Mouse (Mus musculus) thymus, adult 2 months (tissue): ENCODE results near the gene Arhgef40. TPM values are rescaled to one million over a fixed set of nuclear protein-coding genes. Genes with fewer than 3 reads are reported as not detected.
A peak's percentile ranks its signal among the peaks of the same experiment; 100 is the strongest.

Source experiments
- DNase-seq: peaks from one replicate; pipeline ENCODE4 v3.0.0; 2021
- H3K27ac ChIP-seq: fragments of 200-500 bp; 2 replicates; pipeline ENCODE4 v1.5.1; 2012; ENCODE audit warnings: low read length, control low read depth; ENCODE audit not compliant: control insufficient read depth, insufficient read depth
- H3K27me3 ChIP-seq: fragments of 200-500 bp; 2 replicates; pipeline ENCODE4 v1.6.1; 2012; ENCODE audit warnings: mild to moderate bottlenecking, low read length, moderate library complexity, mixed read lengths; ENCODE audit not compliant: control insufficient read depth, insufficient read depth
- H3K36me3 ChIP-seq: fragments of 200-500 bp; 2 replicates; pipeline ENCODE4 v1.6.1; 2012; ENCODE audit warnings: mild to moderate bottlenecking, low read length, moderate library complexity; ENCODE audit not compliant: control insufficient read depth, insufficient read depth
- H3K4me1 ChIP-seq: fragments of 200-500 bp; replicated peaks from 2 replicates; pipeline ENCODE4 v1.6.1; 2012; ENCODE audit warnings: low read length; ENCODE audit not compliant: control insufficient read depth, insufficient read depth
- H3K4me3 ChIP-seq: fragments of 200-500 bp; 2 replicates; pipeline ENCODE4 v1.5.1; 2012; ENCODE audit warnings: mild to moderate bottlenecking, low read length, control low read depth, moderate library complexity; ENCODE audit not compliant: control insufficient read depth, insufficient read depth
- CTCF ChIP-seq: fragments of 200-500 bp; IDR thresholded peaks from 2 replicates; pipeline ENCODE4 v1.5.1; 2012; ENCODE audit warnings: mild to moderate bottlenecking, control low read depth, low read length, moderate library complexity, borderline replicate concordance; ENCODE audit not compliant: control insufficient read depth, poor library complexity, insufficient read depth; ENCODE audit errors: extremely low read depth
- POLR2A ChIP-seq: fragments of 200-500 bp; IDR thresholded peaks from 2 replicates; pipeline ENCODE4 v1.6.1; 2012; ENCODE audit warnings: mild to moderate bottlenecking, low read length, control low read depth, moderate library complexity; ENCODE audit not compliant: control insufficient read depth, poor library complexity, insufficient read depth; ENCODE audit errors: extremely low read depth
- WGBS: fragments of 180-500 bp; shearing (Covaris S2); methylation state at CpG from one replicate; pipeline ENCODE4 v1.1.7; 2018; 5-methylcytosine and 5-hydroxymethylcytosine counted together
- polyA plus RNA-seq: library from polyadenylated mRNA; depleted of rRNA; stranded (reverse); fragments of >200 nt; gene quantifications from 2 replicates; pipeline ENCODE4 v1.2.3, GENCODE M21; 2012

Gene Arhgef40
- polyA plus RNA-seq, 1 experiment, result 62.3 TPM

- Histone ChIP-seq H3K27ac (no peak overlapping the region), H3K4me3 (no peak overlapping the region), H3K27me3 (no peaks in the 10 kb centered on the region), H3K4me1 (peaks cover 41% of the 10 kb centered on the region), H3K36me3 (peaks cover 2% of the 10 kb centered on the region)
- 91% methylated on average over 4 of the region's 4 CpGs for WGBS
- no peak for TF ChIP-seq CTCF
- TF ChIP-seq POLR2A, result no peak
- DNase-seq, result no peak
Measured at GRCm38 (mm10) chr14:52012085-52012484, 27.6 kb downstream of the Arhgef40 start.

- TF ChIP-seq POLR2A (no peak), CTCF (no peak)
- Histone ChIP-seq H3K36me3 (no peaks in the 10 kb centered on the region), H3K27me3 (no peaks in the 10 kb centered on the region), H3K4me3 (no peak overlapping the region), H3K4me1 (peaks cover 38% of the 10 kb centered on the region), H3K27ac (no peak overlapping the region; the same call in 1 of the 2 replicates)
- no peak for DNase-seq
- WGBS, result 95% methylated on average over 5 of the region's 5 CpGs
Measured at GRCm38 (mm10) chr14:52012553-52012952, 28.0 kb downstream of the Arhgef40 start.

GRCm38 (mm10) chr14:52013021-52013610 lies 28.6 kb downstream of the Arhgef40 start:
- H3K4me1 ChIP-seq, result peaks cover 36% of the 10 kb centered on the region
- 87% methylated on average over 8 of the region's 8 CpGs for WGBS
- no peaks in the 10 kb centered on the region for H3K27me3 ChIP-seq
- peak overlapping the region; percentile 97 for H3K27ac ChIP-seq
- no peaks in the 10 kb centered on the region for H3K36me3 ChIP-seq
- peak; percentile 4 for DNase-seq
- no peak overlapping the region for H3K4me3 ChIP-seq
- TF ChIP-seq POLR2A (no peak), CTCF (no peak)

GRCm38 (mm10) chr14:52013771-52014219 lies 29.3 kb downstream of the Arhgef40 start:
- Histone ChIP-seq H3K27me3 (no peaks in the 10 kb centered on the region), H3K4me1 (peaks cover 37% of the 10 kb centered on the region), H3K27ac (peak overlapping the region; percentile 97), H3K4me3 (peak overlapping the region; percentile 61), H3K36me3 (no peaks in the 10 kb centered on the region)
- TF ChIP-seq CTCF (no peak), POLR2A (peak; percentile 73)
- under 1% methylated on average over 23 of the region's 24 CpGs for WGBS
- peak; percentile 84 for DNase-seq

- TF ChIP-seq CTCF (no peak), POLR2A (no peak)
- Histone ChIP-seq H3K36me3 (no peaks in the 10 kb centered on the region), H3K4me3 (peak overlapping the region; percentile 61), H3K27me3 (no peaks in the 10 kb centered on the region), H3K4me1 (peaks cover 37% of the 10 kb centered on the region), H3K27ac (peak overlapping the region; percentile 69; the same call in 1 of the 2 replicates)
- DNase-seq, result no peak
- WGBS, result 1% methylated on average over 12 of the region's 80 CpGs
Measured at GRCm38 (mm10) chr14:52014271-52014760, 29.8 kb downstream of the Arhgef40 start.

- Histone ChIP-seq H3K27ac (peak overlapping the region; percentile 69), H3K27me3 (no peaks in the 10 kb centered on the region), H3K4me3 (peak overlapping the region; percentile 49), H3K4me1 (peaks cover 32% of the 10 kb centered on the region), H3K36me3 (no peaks in the 10 kb centered on the region)
- DNase-seq, result peak; percentile 40
- under 1% methylated on average over 28 of the region's 28 CpGs for WGBS
- no peak for TF ChIP-seq CTCF
- no peak for TF ChIP-seq POLR2A
Measured at GRCm38 (mm10) chr14:52014761-52015311, 30.3 kb downstream of the Arhgef40 start.

GRCm38 (mm10) chr14:52015445-52016100 lies 31.1 kb downstream of the Arhgef40 start, which contains the start of gene Tmem253:
Gene Tmem253, plus strand, starts transcription at chr14:52015658.
- Histone ChIP-seq H3K36me3 (no peaks in the 10 kb centered on the region), H3K27ac (peak within 1 kb of the TSS; percentile 69), H3K4me1 (peaks cover 25% of the 10 kb centered on the region), H3K27me3 (no peaks in the 10 kb centered on the region), H3K4me3 (peak within 1 kb of the TSS; percentile 49)
- 26% methylated on average over 6 of the region's 6 CpGs for WGBS
- TF ChIP-seq CTCF (no peak), POLR2A (no peak)
- peak; percentile 9 for DNase-seq
